Comparison of ENCODE assay signal across 25 mouse cellular contexts in the genomic region with DNA sequence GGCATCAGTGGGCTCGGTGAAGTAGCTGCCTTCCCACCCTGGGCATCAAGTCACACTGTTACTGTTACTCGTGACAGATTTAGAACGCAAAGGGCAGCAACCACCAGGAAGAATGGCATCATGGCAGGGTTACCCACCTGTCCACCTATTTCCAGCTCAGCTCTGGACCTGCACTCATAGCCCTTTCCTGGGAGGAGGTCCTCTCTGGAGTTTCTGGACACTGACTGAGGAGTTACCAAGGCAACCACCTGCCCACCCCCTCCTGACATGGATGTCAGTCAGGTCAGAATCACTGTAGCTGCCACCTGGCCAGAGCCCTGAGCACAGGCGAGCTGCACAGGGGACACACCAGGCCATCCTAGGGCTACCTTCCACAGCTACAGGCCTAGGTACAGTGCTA. TPM values are rescaled to one million over a fixed set of nuclear protein-coding genes. Genes with fewer than 3 reads are reported as not detected.
"Had no signal": no experiment of that assay in that cellular context is flagged by ENCODE, and none has a peak within 500 bp of the region (broad histone marks: within the 10 kb centered on the region; RNA-seq: fewer than 3 reads in every experiment).

No protein-coding gene starts in this region.

- H3K4me1 ChIP-seq: liver, embryonic 13.5 days; liver, embryonic 15.5 days had no signal

- H3K27ac ChIP-seq: heart, adult 2 months; hindbrain, embryonic 10.5 days; hindbrain, embryonic 12.5 days; hindbrain, embryonic 14.5 days; intestine, embryonic 15.5 days; layer of hippocampus, adult 2 months; left cerebral cortex, adult 2 months; limb, embryonic 10.5 days; limb, embryonic 12.5 days; liver, embryonic 13.5 days; liver, embryonic 15.5 days had no signal

- DNase-seq: gastrocnemius, postnatal 14 days; gastrocnemius, postnatal 36 days; heart, adult 11 months; heart, adult 2 months; heart, postnatal 10 days; heart, postnatal 4 days; kidney, adult 18-20 months; kidney, adult 8-10 months; kidney, postnatal 10 days; kidney, postnatal 25 days; kidney, postnatal 4 days; liver; liver, embryonic 13.5 days; liver, postnatal 0 days had no signal

- H3K27me3 ChIP-seq: heart, embryonic 12.5 days; hindbrain, embryonic 12.5 days; intestine, embryonic 15.5 days; limb, embryonic 12.5 days; liver, embryonic 13.5 days; liver, embryonic 15.5 days had no signal

- H3K4me3 ChIP-seq: heart, adult 2 months; heart, embryonic 10.5 days; heart, embryonic 12.5 days; hindbrain, embryonic 10.5 days; hindbrain, embryonic 12.5 days; intestine, embryonic 15.5 days; layer of hippocampus, adult 2 months; left cerebral cortex, adult 2 months; limb, embryonic 10.5 days; limb, embryonic 12.5 days; liver, embryonic 13.5 days; liver, embryonic 15.5 days had no signal

RNA-seq across cellular contexts. Expression of a gene that starts 37.8 kb away (rescaled TPM):
- polyA plus RNA-seq: heart, embryonic 10.5 days; liver, embryonic 15.5 days; liver, postnatal 0 days had no signal
